Mouse (Mus musculus) layer of hippocampus, adult 2 months (tissue): ENCODE results near the gene Secisbp2. TPM values are rescaled to one million over a fixed set of nuclear protein-coding genes. Genes with fewer than 3 reads are reported as not detected.

Source experiments
- DNase-seq, 2 experiments: peaks; one replicate each; pipeline ENCODE4 v3.0.0; 2022; ENCODE audit warnings: low spot score in 2 of 2
- H3K27ac ChIP-seq: fragments of 200-600 bp; 2 replicates; pipeline ENCODE4 v1.8.1; 2022
- H3K4me3 ChIP-seq: fragments of 200-600 bp; 2 replicates; pipeline ENCODE4 v1.8.1; 2022; ENCODE audit warnings: mild to moderate bottlenecking
- CTCF ChIP-seq: fragments of 200-600 bp; conservative IDR thresholded peaks from 2 replicates; pipeline ENCODE4 v1.8.1; 2022; ENCODE audit warnings: antibody characterized with exemption, mild to moderate bottlenecking, moderate library complexity
- total RNA-seq, 2 experiments: library from RNA; stranded (reverse); gene quantifications; 2 replicates each; pipeline ENCODE4 v1.2.3; 2021

Gene Secisbp2
- total RNA-seq, 2 experiments from 2014 or later = 22.5 to 22.9 TPM

- Histone ChIP-seq H3K4me3 (no peak overlapping the region), H3K27ac (no peak overlapping the region)
- no peak for DNase-seq
- no peak for TF ChIP-seq CTCF
Observed at GRCm38 (mm10) chr13:51705882-51706854, 54.7 kb downstream of the Secisbp2 start.

- no peak for DNase-seq
- TF ChIP-seq CTCF = no peak
- Histone ChIP-seq H3K4me3 (no peak overlapping the region), H3K27ac (no peak overlapping the region)
Observed at GRCm38 (mm10) chr13:51710738-51711137, 59.2 kb downstream of the Secisbp2 start.

GRCm38 (mm10) chr13:51712022-51712421 is 60.5 kb downstream of the Secisbp2 start:
- no peak for DNase-seq
- no peak for TF ChIP-seq CTCF
- Histone ChIP-seq H3K4me3 (no peak overlapping the region), H3K27ac (no peak overlapping the region; the same call in 1 of the 2 replicates)

- DNase-seq = no peak
- Histone ChIP-seq H3K27ac (no peak overlapping the region), H3K4me3 (no peak overlapping the region)
- no peak for TF ChIP-seq CTCF
Observed at GRCm38 (mm10) chr13:51716350-51717263, 65.1 kb downstream of the Secisbp2 start.

GRCm38 (mm10) chr13:51719256-51719655 is 67.8 kb downstream of the Secisbp2 start:
- TF ChIP-seq CTCF = no peak

GRCm38 (mm10) chr13:51720556-51720955 is 69.1 kb downstream of the Secisbp2 start:
- TF ChIP-seq CTCF = no peak
- H3K4me3 ChIP-seq = no peak overlapping the region
- H3K27ac ChIP-seq = no peak overlapping the region
- DNase-seq = no peak

More at GRCm38 (mm10) chr13:51719256-51719655, 67.8 kb downstream of the Secisbp2 start:
- DNase-seq = no peak
- H3K27ac ChIP-seq = no peak overlapping the region
- H3K4me3 ChIP-seq = no peak overlapping the region

- TF ChIP-seq CTCF = no peak
- Histone ChIP-seq H3K27ac (no peak overlapping the region), H3K4me3 (no peak overlapping the region)
- no peak for DNase-seq
Observed at GRCm38 (mm10) chr13:51723114-51723513, 71.6 kb downstream of the Secisbp2 start.

- no peak overlapping the region for H3K4me3 ChIP-seq
- H3K27ac ChIP-seq = no peak overlapping the region
- no peak for DNase-seq
- TF ChIP-seq CTCF = no peak
Observed at GRCm38 (mm10) chr13:51724566-51724965, 73.1 kb downstream of the Secisbp2 start.

GRCm38 (mm10) chr13:51725446-51725845 is 73.9 kb downstream of the Secisbp2 start:
- no peak for DNase-seq
- H3K4me3 ChIP-seq = no peak overlapping the region
- TF ChIP-seq CTCF = no peak
- no peak overlapping the region for H3K27ac ChIP-seq

GRCm38 (mm10) chr13:51725926-51726574 is 74.6 kb downstream of the Secisbp2 start:
- H3K4me3 ChIP-seq = no peak overlapping the region
- no peak for DNase-seq
- H3K27ac ChIP-seq = no peak overlapping the region
- TF ChIP-seq CTCF = no peak

GRCm38 (mm10) chr13:51727364-51727763 is 75.9 kb downstream of the Secisbp2 start:
- TF ChIP-seq CTCF = no peak
- Histone ChIP-seq H3K27ac (no peak overlapping the region), H3K4me3 (no peak overlapping the region)
- DNase-seq = no peak

GRCm38 (mm10) chr13:51729887-51730361 is 78.4 kb downstream of the Secisbp2 start:
- DNase-seq = no peak
- 0 out of 2 replicates have a peak overlapping the region, but pooled peaks have one; percentile 36 for H3K27ac ChIP-seq
- H3K4me3 ChIP-seq = no peak overlapping the region
- TF ChIP-seq CTCF = peak; percentile 71
